In genomic region chr2:91182016-91182404, GRCm38 (mm10) we compare ENCODE assay signal across 7 mouse cellular contexts. TPM values are rescaled to one million over a fixed set of nuclear protein-coding genes. Genes with fewer than 3 reads are reported as not detected.
DNase-seq lines count a peak whose midpoint lies in the region; ATAC-seq lines count a peak whose summit lies in the region.

No protein-coding gene starts in this region.

- H3K4me3 ChIP-seq in intestine, embryonic 14.5 days (ENCODE audit: low read depth, low read length): peak overlapping the region; percentile 96

- peak overlapping the region; percentile 38 for H3K9ac ChIP-seq in intestine, embryonic 14.5 days (ENCODE audit: low read length)

- H3K36me3 ChIP-seq in intestine, embryonic 14.5 days (ENCODE audit: control insufficient read depth, insufficient read depth, low read length): peaks cover 7% of the 10 kb centered on the region; the same call in 1 of the 2 replicates

- peak; percentile 28 to 51 for DNase-seq in left cerebral cortex, postnatal 36 days (ENCODE audit: low spot score in 2 of 2)
- no peak for DNase-seq in left cerebral cortex, postnatal 14 days (ENCODE audit: low spot score in 2 of 2)
- peak; percentile 71 for DNase-seq in T-cell, adult 2 months (ENCODE audit: low spot score)
- DNase-seq in intestine, embryonic 14.5 days (ENCODE audit: low spot score): peak; percentile 61
- peak; percentile 65 for DNase-seq in naive thymus-derived CD4-positive, alpha-beta T cell, adult 2 months (ENCODE audit: low read depth)
- DNase-seq in left cerebral cortex, adult 11 months (ENCODE audit: low spot score): no peak

- intact Hi-C loops in left cerebral cortex, postnatal 36 days (cut with DNase I): loop anchor here (2.0 to 5.0 kb wide), 2 partner anchors 55 to 65 kb away; partner anchors contain the start of genes Ddb2 and Mybpc3
- intact Hi-C loops in left cerebral cortex, postnatal 14 days (cut with DNase I): loop anchor here (1.0 kb wide), 1 partner anchor 20 kb away; the partner anchor contains the start of genes Acp2 and Nr1h3

- H3K27me3 ChIP-seq in intestine, embryonic 14.5 days (replicated peaks; ENCODE audit: control insufficient read depth, insufficient read depth, low read length): no peaks in the 10 kb centered on the region

- peak overlapping the region; percentile 57 for H3K4me2 ChIP-seq in intestine, embryonic 14.5 days (ENCODE audit: low read length)

- WGBS in intestine, embryonic 14.5 days: 14% methylated on average over 8 of the region's 8 CpGs

- peak; percentile 13 for ATAC-seq in common myeloid progenitor, adult 5-6 weeks (replicated peaks; ENCODE audit: low read depth, poor library complexity, severe bottlenecking)
- ATAC-seq in intestine, embryonic 14.5 days (replicated peaks; ENCODE audit: low FRiP score, low TSS enrichment, low read depth): no peak

- no peak overlapping the region for H3K27ac ChIP-seq in intestine, embryonic 14.5 days (ENCODE audit: low read depth)

- peaks cover 7% of the 10 kb centered on the region for H3K4me1 ChIP-seq in intestine, embryonic 14.5 days (replicated peaks; ENCODE audit: control insufficient read depth, insufficient read depth, low read length)

- no peaks in the 10 kb centered on the region for H3K9me3 ChIP-seq in intestine, embryonic 14.5 days (ENCODE audit: control insufficient read depth, low read length)

RNA-seq across cellular contexts. Expression of gene Madd, which starts 1.6 kb away (rescaled TPM):
- total RNA-seq in left cerebral cortex, postnatal 36 days (2021): 100 to 1,000 TPM; 227 to 230 TPM
- total RNA-seq in left cerebral cortex, postnatal 14 days (2021): 100 to 1,000 TPM; 202 to 239 TPM
- total RNA-seq in common myeloid progenitor, adult 5-6 weeks (2017): 46.4 and 55.6 TPM in 2 replicates
- 8.7 and 9.6 TPM in 2 replicates for polyA plus RNA-seq in intestine, embryonic 14.5 days (2014; fragmentation: Nextera tagmentation; extraction: Ambion mirVana)

RNA-seq across cellular contexts. Expression of gene Nr1h3, which starts 20.6 kb away (rescaled TPM):
- 1 to 10 TPM; 3.1 to 4.2 TPM for total RNA-seq in left cerebral cortex, postnatal 36 days (2021)
- 1 to 10 TPM; 1.9 to 2.3 TPM for total RNA-seq in left cerebral cortex, postnatal 14 days (2021)
- 0.23 TPM in 1 of 2 replicates, not detected in the other for total RNA-seq in common myeloid progenitor, adult 5-6 weeks (2017)
- polyA plus RNA-seq in intestine, embryonic 14.5 days (2014; fragmentation: Nextera tagmentation; extraction: Ambion mirVana): 4.2 and 4.9 TPM in 2 replicates

RNA-seq across cellular contexts. Expression of gene Acp2, which starts 20.7 kb away (rescaled TPM):
- total RNA-seq in left cerebral cortex, postnatal 36 days (2021): 10 to 100 TPM; 44.5 to 46.9 TPM
- 10 to 100 TPM; 51.0 to 54.8 TPM for total RNA-seq in left cerebral cortex, postnatal 14 days (2021)
- total RNA-seq in common myeloid progenitor, adult 5-6 weeks (2017): 6.5 and 15.3 TPM in 2 replicates
- polyA plus RNA-seq in intestine, embryonic 14.5 days (2014; fragmentation: Nextera tagmentation; extraction: Ambion mirVana): 26.1 and 31.9 TPM in 2 replicates

RNA-seq across cellular contexts. Expression of gene Ddb2, which starts 54.8 kb away (rescaled TPM):
- 10 to 100 TPM in 1 of 2 experiments, 1 to 10 TPM in 1; 9.6 to 12.2 TPM for total RNA-seq in left cerebral cortex, postnatal 36 days (2021)
- total RNA-seq in left cerebral cortex, postnatal 14 days (2021): 10 to 100 TPM; 10.4 to 10.9 TPM
- total RNA-seq in common myeloid progenitor, adult 5-6 weeks (2017): 11.5 and 18.0 TPM in 2 replicates
- 16.3 and 22.2 TPM in 2 replicates for polyA plus RNA-seq in intestine, embryonic 14.5 days (2014; fragmentation: Nextera tagmentation; extraction: Ambion mirVana)

Comparison
In these comparisons a context has a peak if more than half of its experiments do, and no peak if none do; other contexts are left out.
1. DNase-seq: peak in left cerebral cortex, postnatal 36 days (2 of 2), T-cell, adult 2 months (single experiment), intestine, embryonic 14.5 days (single experiment) and naive thymus-derived CD4-positive, alpha-beta T cell, adult 2 months (single experiment); none in left cerebral cortex, postnatal 14 days (0 of 2) and left cerebral cortex, adult 11 months (single experiment).